Mouse (Mus musculus) 3134 (cell line): Measurements from ENCODE around the gene Epb41l1.

ENCODE experiments used
- DNase-seq: peaks from one replicate; pipeline ENCODE4 v3.0.0-alpha.2; 2011; ENCODE audit warnings: low spot score; ENCODE audit not compliant: insufficient read length; ENCODE audit errors: extremely low read depth

Gene Epb41l1

DNA sequence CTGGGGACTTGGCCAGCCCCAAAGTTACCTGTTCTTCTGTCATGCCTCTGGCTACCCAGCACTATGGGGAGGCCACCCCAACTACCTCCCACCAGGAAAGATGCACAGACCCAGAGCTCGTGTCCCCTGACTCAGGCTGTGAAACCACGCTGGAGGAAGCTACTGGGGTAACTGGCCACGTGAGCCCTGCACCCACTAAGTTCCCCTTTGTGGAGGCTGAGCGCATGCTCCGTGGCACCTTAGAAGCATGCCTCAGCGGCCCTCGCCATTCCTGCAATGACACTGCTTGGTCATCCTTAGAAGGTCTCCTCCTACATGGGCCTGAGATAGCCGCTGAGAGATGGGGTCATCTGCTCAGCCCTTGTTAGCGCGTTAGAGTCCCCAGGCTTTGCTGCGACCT, 102.3 kb downstream of the Epb41l1 start:
- DNase-seq, result no peak

DNA sequence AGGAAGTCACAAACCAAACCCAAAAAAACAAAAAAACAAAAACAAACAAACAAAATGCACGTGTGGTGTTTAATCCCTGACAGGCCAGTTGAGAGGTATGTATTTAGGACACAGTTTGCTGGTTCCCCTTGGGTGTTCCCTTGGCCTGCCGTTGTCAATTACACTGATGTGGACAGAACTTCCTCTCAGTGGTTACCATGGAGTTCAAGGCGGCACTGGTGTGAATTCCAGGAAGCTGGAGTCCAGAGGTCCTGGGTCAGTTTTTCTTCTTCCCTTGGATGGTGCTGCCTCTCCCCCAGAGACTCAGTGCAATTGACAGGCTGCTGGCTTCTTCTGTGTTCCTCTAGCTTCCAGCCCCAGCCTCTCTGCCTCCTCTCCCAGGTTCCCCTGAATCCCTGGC, 103.4 kb downstream of the Epb41l1 start:
- no peak for DNase-seq

- DNase-seq, result no peak
Measured at GRCm38 (mm10) chr2:156529726-156530125, 109.0 kb downstream of the Epb41l1 start.

DNA sequence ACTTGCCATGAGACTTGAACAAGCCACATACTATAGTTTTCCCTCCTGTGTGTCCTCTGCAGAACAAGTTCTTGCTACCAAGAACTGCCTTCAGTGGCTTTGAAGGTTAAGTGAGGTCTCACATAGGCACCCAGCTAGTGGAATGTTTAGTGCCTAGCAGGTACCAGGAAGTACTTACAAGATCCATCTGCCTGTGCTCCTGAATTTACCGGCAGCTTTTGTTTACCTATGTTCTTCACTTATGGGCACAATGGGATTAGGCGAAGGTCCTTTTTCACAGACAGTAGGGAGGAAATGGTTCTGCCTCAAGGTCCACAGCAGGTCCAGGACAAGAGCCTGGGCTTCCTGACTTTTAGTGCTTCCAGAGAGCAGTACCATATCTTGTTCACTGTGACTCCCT, 112.5 kb downstream of the Epb41l1 start:
- DNase-seq, result no peak

DNA sequence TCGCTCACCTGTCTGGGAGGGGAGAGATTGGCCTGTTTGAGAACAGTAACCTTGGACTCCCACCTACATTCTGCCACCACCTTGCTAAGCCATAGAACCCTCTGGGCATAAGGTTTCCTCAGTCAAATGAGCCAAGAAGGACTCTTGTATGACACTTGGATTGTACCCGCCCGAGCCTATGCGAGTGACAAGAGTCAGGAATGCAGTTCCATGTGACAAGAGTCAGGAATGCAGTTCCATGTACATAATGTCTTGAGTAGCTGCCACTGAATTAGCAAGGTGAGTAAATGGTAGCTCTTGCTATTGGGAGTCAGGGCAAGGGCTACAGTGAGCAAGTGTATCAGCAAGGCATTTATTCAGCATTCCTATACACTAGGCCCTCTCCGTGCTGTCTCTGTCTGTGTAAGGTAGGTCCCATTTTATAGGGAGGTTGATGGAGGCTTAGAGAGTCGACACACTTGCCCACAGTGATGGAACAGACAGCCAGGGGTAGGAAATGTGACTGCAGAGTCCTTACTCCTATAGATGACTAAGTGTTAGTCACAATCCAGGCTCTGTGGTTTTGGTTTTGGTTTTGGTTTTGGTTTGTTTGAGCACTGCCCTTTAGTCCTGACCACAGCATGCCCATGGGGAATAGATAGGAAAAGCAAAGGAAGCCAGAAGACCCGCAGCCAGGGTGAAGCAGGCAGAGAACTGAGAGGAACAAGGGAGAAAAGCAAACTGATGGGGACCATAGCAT, 118.3 kb downstream of the Epb41l1 start:
- peak; percentile 66 for DNase-seq

DNA sequence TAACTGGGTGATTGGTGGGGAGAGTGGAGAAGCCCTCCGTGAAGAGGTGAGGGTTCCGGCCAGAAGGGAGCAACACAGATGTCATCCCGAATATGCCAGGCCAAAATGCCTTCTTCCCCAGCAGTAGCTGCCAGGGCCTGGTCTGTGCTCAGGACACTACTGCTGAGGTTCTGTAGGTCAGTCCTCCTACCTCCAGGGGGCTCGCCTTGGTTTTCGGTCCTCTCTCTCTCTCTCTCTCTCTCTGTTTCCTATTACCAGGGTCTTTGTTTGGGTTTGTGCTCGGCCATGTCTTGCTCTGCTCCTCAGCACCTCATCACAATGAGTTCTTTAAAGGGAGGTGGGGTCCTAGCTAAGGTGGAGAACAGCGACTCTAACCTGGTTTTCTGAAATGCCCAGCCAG, 120.3 kb downstream of the Epb41l1 start:
- DNase-seq, result no peak

DNA sequence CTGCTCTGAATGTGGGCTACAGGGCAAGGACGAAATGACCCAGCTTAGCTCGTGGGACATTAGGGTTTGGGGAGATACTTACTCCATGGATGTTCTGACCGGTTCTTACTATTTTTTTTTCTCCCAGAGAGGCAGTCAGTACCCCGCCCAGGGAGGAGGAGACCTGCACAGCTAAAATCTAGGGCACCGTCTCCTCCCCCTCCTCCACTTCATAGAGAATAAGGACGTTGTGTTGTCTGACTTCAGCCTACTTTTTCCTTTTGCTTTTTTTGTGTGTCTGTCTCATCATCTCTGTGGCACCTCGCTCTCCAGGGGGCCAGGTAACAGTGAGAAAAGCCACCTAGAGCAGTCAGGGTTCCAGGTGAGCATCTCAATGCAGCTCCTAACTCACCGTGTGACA, 121.7 kb downstream of the Epb41l1 start:
- no peak for DNase-seq

DNA sequence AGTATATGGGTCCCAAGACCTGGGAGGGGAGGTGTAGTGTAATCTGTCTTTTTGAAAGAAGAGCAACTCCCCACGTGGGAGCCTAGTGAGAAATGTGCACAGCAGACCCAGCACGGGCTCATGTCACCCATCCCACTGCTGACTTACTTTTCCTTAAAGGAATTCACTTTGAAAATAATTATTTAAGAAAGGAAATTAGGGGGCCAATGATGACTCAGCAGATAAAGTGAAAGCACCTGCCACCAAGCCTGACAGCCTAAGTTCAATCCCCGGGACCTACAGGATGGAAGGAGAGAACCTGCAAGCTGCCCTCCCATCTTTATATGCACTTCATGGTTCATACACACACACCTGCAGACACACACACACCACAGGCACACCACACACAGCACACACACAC, 123.1 kb downstream of the Epb41l1 start:
- no peak for DNase-seq

DNA sequence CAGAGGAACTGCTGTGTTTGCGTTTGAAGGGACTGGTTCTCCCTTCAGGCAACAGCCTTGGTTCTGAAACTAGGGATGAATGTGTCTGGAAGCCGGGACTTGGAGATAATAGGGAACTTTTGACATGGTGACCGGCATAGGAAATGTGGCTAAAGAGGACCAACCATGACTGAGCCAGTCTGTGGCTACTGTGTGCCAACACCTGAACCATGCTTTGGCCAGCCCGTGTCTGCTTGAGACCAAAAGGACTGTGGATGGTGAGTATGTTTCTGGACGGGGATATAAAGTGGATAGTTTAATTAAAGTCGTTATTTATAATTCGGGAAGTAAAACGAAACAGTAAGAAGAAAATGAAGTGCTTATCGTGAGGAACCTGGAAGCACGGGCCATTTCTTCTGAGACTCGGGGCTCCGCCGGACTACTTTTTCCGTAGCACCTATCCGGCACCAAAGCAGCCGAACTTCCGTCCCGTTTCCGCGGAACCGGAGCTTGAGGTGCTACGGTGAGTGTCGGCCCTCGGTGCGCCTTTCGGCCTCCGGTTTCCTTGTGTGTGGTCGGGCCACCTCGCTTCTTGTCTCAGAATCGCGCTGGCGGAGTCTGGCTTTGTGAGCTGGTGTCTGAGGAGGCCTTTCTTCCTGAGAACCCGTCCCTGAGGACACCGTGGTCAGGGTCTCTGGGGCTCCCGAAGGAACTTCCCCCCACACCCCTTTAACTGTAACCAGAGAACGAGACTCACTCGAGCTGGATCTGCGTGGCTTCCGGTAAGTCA, 126.6 kb downstream of the Epb41l1 start, which contains the start of gene Aar2:
TSS of gene Aar2 (plus strand) at position 462 of the 769 bp plus-strand sequence.
- DNase-seq, result peak; percentile 84

DNA sequence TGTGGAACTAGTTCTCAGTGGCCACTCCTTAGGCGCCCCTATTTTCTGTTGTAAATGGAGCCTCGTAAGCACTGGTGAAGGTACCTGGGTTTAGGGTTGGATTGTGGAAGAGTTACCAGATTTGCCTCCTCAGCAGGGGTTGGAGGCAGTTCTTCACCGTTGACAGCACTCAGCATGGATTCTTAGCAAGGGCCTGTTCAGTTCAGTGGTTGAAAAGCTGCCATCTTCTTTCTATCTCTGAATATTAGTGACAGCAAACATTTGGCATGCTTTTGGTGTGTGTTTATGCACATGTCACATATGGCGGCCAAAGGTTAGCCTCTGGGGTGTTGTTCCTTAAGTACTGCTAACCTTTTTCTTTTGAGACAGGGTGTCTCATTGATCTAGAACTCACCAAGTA, 131.7 kb downstream of the Epb41l1 start:
- no peak for DNase-seq

- DNase-seq, result no peak
Measured at GRCm38 (mm10) chr2:156561808-156562207, 141.1 kb downstream of the Epb41l1 start.

DNA sequence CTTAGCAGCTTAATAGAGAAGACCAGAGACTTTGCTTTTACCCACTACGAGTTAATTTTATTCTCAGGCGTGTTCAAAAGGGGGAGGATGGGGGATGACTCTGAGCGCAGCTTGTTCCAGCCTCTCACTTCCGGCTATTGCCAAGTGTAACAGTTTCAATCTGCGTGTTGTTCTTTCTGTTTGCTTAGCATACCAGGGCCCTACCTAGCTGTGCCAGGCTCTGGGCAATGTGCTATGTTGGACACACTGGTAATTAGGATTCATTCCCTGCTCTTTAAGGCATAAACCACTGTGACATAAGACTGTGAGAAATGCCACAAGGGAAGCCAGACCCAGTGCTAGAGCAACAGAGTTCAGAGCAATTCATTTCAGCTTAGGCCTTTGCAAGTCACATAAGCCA, 142.8 kb downstream of the Epb41l1 start:
- no peak for DNase-seq

DNA sequence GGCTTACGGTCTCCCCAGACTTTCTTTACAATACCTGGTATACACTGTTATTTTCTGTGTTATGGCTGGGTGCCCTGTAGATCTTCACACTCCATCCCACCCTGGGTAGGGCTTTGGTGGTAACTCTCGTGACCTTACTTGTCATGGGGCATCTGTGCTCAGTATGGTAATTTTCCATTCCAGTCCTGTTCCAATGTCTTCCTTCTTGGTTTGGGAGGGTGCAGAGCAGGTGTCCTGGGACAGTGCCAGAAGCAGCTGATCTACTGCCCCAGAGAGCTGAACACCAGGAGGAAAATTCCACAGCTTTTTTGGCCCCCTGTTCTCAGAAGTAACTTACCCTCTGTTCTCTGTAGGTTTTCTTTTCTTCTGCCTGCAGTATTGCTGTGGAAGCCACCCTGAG, 145.8 kb downstream of the Epb41l1 start:
- DNase-seq, result no peak

- DNase-seq, result no peak
Measured at GRCm38 (mm10) chr2:156568647-156569046, 147.9 kb downstream of the Epb41l1 start.

DNA sequence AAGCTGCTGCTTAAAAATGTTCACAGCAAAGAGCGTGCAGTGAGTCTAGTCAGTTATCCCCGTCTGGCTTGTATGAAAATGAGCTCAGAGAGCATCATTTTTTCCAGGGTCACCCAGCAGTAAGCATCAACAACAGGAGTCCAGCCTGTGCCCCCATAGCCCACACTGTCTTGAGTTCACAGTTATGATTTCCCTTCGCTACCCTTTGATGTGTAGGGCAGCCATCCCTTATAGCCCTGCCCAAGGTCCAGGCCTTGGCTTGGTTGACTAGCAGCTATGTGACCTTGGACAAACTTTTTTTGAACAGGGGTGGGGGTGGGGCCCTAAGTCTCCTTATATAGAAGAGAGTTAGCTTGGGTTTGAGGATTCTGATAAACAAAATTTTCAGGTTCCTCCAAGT, 148.6 kb downstream of the Epb41l1 start:
- no peak for DNase-seq

DNA sequence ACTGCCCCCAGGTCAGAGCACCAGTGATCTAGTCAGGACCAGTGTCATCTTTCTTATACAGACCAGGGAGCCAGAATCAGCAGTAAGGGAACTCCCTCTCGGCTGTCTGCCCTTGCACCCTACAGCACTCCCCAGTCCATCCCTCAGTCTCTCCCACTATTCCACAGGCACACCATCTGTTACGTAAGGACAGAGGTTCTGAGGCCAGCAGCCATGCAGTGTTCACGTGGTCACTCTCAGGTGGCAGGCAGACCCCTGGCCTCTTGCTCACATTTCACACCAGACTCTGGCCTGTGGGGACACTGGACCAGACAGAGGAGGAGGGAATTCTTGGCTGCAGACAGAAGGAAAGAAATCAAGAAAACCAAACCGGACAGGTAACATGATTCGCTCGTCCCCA, 150.8 kb downstream of the Epb41l1 start:
- no peak for DNase-seq

- DNase-seq, result no peak
Measured at GRCm38 (mm10) chr2:156576850-156577587, 156.3 kb downstream of the Epb41l1 start.

DNA sequence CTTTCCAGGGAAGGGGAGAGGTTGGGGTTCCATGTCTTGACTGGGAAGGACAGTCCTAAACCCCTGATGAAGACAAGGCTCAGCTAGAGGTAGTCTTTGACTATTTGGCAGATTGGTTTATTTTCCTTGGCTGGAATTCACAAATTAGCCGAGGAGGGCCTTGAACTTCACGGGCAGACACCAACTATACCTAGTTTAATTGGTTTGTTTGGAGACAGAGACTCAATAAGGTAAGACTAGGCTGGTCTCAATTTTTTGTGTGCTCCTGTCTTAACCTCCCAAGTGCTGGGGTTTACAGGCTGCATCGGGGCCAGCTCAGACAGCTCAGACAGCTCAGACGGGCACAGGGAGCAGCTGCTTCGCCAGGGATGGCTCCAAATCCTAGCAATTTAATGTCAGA, 159.8 kb downstream of the Epb41l1 start:
- no peak for DNase-seq

DNA sequence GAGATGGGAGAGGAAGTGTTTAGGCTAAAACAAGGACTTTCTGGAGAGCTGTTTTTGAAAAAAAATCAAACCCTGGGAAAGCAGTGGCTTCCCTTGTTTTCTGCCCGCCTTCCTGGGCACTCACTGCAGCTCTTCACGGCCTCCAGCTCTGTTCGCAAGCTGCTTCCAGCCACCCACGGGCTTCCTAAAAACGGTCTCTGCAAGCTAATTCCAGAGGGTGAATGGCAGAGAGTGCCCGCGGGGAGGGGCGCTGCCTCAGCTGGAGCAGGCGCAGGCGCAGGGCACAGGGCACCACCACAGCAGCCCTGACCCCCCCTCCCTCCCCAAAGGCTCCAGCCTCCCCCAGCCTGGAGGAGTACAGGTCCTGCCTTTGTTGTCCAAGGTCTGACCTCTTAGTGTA, 160.5 kb downstream of the Epb41l1 start:
- no peak for DNase-seq

DNA sequence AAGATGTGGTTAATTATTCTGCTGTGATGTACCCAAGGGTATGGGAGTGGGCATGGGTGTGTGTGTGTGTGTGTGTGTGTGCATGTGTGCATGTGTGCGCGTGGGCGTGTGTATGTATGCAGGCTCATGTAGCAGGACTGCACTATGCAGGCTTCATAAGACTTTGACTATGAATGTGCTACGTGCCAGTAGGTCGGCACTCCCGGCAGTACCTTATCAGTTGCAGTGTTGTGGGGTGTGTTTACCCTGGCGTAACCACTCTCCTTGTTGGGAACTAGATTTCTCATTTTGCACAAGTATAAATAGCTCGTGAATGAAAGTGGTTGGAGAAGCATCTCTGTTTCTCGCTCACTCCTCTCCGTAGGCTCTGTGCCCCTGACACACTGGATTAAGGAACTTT, 162.2 kb downstream of the Epb41l1 start:
- DNase-seq, result no peak

GRCm38 (mm10) chr2:156584154-156584796, 163.6 kb downstream of the Epb41l1 start:
- DNase-seq, result peak; percentile 28
